Comparison of ENCODE assay signal across 8 mouse cellular contexts in genomic region chr13:23465600-23466109, GRCm38 (mm10). TPM values are rescaled to one million over a fixed set of nuclear protein-coding genes. Genes with fewer than 3 reads are reported as not detected.
A peak's percentile ranks its signal among the peaks of the same experiment; 100 is the strongest.
DNase-seq lines count a peak whose midpoint lies in the region; ATAC-seq and TF ChIP-seq lines count a peak whose summit lies in the region.
"Had no signal": no experiment of that assay in that cellular context is flagged by ENCODE, and none has a peak within 500 bp of the region (broad histone marks: within the 10 kb centered on the region; RNA-seq: fewer than 3 reads in every experiment).

Gene Btn1a1, minus strand, starts transcription at chr13:23465901.

- H3K27me3 ChIP-seq in C2C12 (ENCODE audit: control insufficient read depth, insufficient read depth, insufficient read length) = no peaks in the 10 kb centered on the region
- H3K27me3 ChIP-seq in E14TG2a.4 (ENCODE audit: insufficient read depth, low read length) = peaks cover 20% of the 10 kb centered on the region
- no peaks in the 10 kb centered on the region for H3K27me3 ChIP-seq in embryonic facial prominence, embryonic 14.5 days (replicated peaks; ENCODE audit: control insufficient read depth, insufficient read depth, low read length)
- H3K27me3 ChIP-seq in limb, embryonic 12.5 days = 0 out of 2 replicates have a peak, but pooled peaks cover 7% of the 10 kb centered on the region
- peaks cover 11% of the 10 kb centered on the region; the same call in 1 of the 2 replicates for H3K27me3 ChIP-seq in neural tube, embryonic 13.5 days

- peak within 1 kb of the TSS; percentile 24 for H3ac ChIP-seq in C2C12 (ENCODE audit: control insufficient read depth, insufficient read length, low read depth)

- no peak for TF ChIP-seq CTCF in C2C12 (IDR thresholded peaks at IDR 0.05; ENCODE audit: control insufficient read depth, insufficient read depth, insufficient read length)
- TF ChIP-seq CTCF in E14TG2a.4 (conservative IDR thresholded peaks at IDR 0.05; ENCODE audit: low read length) = no peak

- H3K9ac ChIP-seq in embryonic facial prominence, embryonic 14.5 days (ENCODE audit: low read depth, low read length) = peak within 1 kb of the TSS; percentile 48
- peak within 1 kb of the TSS; percentile 59 for H3K9ac ChIP-seq in limb, embryonic 12.5 days (replicated peaks)
- H3K9ac ChIP-seq in neural tube, embryonic 13.5 days = peak within 1 kb of the TSS; percentile 74

- H3K36me3 ChIP-seq in C2C12 (ENCODE audit: control insufficient read depth, insufficient read depth) (no peaks in the 10 kb centered on the region), E14TG2a.4 (ENCODE audit: insufficient read depth, low read length) (no peaks in the 10 kb centered on the region)
- H3K36me3 ChIP-seq in embryonic facial prominence, embryonic 14.5 days (ENCODE audit: control insufficient read depth, insufficient read depth, low read length) = no peaks in the 10 kb centered on the region
- no peaks in the 10 kb centered on the region for H3K36me3 ChIP-seq in limb, embryonic 12.5 days
- no peaks in the 10 kb centered on the region for H3K36me3 ChIP-seq in neural tube, embryonic 13.5 days

- H3K79me2 ChIP-seq in C2C12 (ENCODE audit: control insufficient read depth, insufficient read depth) = no peaks in the 10 kb centered on the region

- DNase-seq in embryonic facial prominence, embryonic 14.5 days (ENCODE audit: low spot score) = peak; percentile 11
- DNase-seq in frontal cortex, postnatal 36 days (ENCODE audit: low spot score in 2 of 2) = no peak
- no peak for DNase-seq in gastrocnemius, postnatal 14 days

- ATAC-seq in embryonic facial prominence, embryonic 14.5 days (ENCODE audit: low read depth) = no peak
- no peak for ATAC-seq in limb, embryonic 12.5 days (ENCODE audit: insufficient number of reproducible peaks, insufficient read depth, low FRiP score, low TSS enrichment, low read depth)
- no peak for ATAC-seq in neural tube, embryonic 13.5 days (ENCODE audit: low read depth)

- H3K4me1 ChIP-seq in E14TG2a.4 (replicated peaks; ENCODE audit: low read depth, low read length) = peaks cover 42% of the 10 kb centered on the region
- peaks cover 20% of the 10 kb centered on the region for H3K4me1 ChIP-seq in embryonic facial prominence, embryonic 14.5 days (ENCODE audit: control insufficient read depth, insufficient read depth, low read length)
- H3K4me1 ChIP-seq in limb, embryonic 12.5 days (replicated peaks) = peaks cover 9% of the 10 kb centered on the region; the same call in 1 of the 2 replicates
- H3K4me1 ChIP-seq in neural tube, embryonic 13.5 days (replicated peaks) = peaks cover 22% of the 10 kb centered on the region

- 2% methylated on average over 7 of the region's 7 CpGs for WGBS in embryonic facial prominence, embryonic 14.5 days
- under 1% methylated on average over 7 of the region's 7 CpGs for WGBS in limb, embryonic 12.5 days
- WGBS in neural tube, embryonic 13.5 days = 4% methylated on average over 7 of the region's 7 CpGs

- no peaks in the 10 kb centered on the region for H3K79me3 ChIP-seq in C2C12 (ENCODE audit: low read depth)

- H3K27ac ChIP-seq in embryonic facial prominence, embryonic 14.5 days (replicated peaks; ENCODE audit: low read depth, low read length) = no peak within 1 kb of the TSS
- H3K27ac ChIP-seq in limb, embryonic 12.5 days = no peak within 1 kb of the TSS
- H3K27ac ChIP-seq in neural tube, embryonic 13.5 days (replicated peaks) = no peak within 1 kb of the TSS

- intact Hi-C loops in gastrocnemius, postnatal 14 days (cut with DNase I; ENCODE audit: low total_unique reads) = no loop called here

- H3K4me2 ChIP-seq in embryonic facial prominence, embryonic 14.5 days (ENCODE audit: low read depth, low read length) = peak within 1 kb of the TSS; percentile 65
- H3K4me2 ChIP-seq in limb, embryonic 12.5 days = peak within 1 kb of the TSS; percentile 85
- peak within 1 kb of the TSS; percentile 73 for H3K4me2 ChIP-seq in neural tube, embryonic 13.5 days

- H3K4me3 ChIP-seq in C2C12 (ENCODE audit: insufficient read depth, poor library complexity, severe bottlenecking) (no peak within 1 kb of the TSS), E14TG2a.4 (replicated peaks; ENCODE audit: low read length) (peak within 1 kb of the TSS; percentile 74)
- peak within 1 kb of the TSS; percentile 57 for H3K4me3 ChIP-seq in embryonic facial prominence, embryonic 14.5 days (ENCODE audit: low read depth, low read length)
- peak within 1 kb of the TSS; percentile 58 for H3K4me3 ChIP-seq in limb, embryonic 12.5 days (replicated peaks)
- peak within 1 kb of the TSS; percentile 55 for H3K4me3 ChIP-seq in neural tube, embryonic 13.5 days

- H3K9me3 ChIP-seq in E14TG2a.4 (ENCODE audit: low read length) = no peaks in the 10 kb centered on the region
- H3K9me3 ChIP-seq in embryonic facial prominence, embryonic 14.5 days (ENCODE audit: control insufficient read depth, low read length) = no peaks in the 10 kb centered on the region
- H3K9me3 ChIP-seq in limb, embryonic 12.5 days = no peaks in the 10 kb centered on the region
- H3K9me3 ChIP-seq in neural tube, embryonic 13.5 days = no peaks in the 10 kb centered on the region

TF ChIP-seq in C2C12, 6 proteins besides CTCF, POLR2A, EP300 and RAD21:
- TF ChIP-seq MYOG (IDR thresholded peaks at IDR 0.05; ENCODE audit: control insufficient read depth, extremely low read depth, insufficient read length) (no peak), CEBPB (IDR thresholded peaks at IDR 0.05; ENCODE audit: low read depth) (peak; percentile 21)

RNA-seq across cellular contexts. Expression of gene Btn1a1, which starts in this region (rescaled TPM):
- polyA plus RNA-seq in C2C12 (2012; fragmentation: generic; extraction: Trizol) = not detected
- polyA plus RNA-seq in embryonic facial prominence, embryonic 14.5 days (2014; fragmentation: Nextera tagmentation; extraction: Ambion mirVana) = 0.18 TPM in 1 of 2 replicates, not detected in the other
- polyA plus RNA-seq in limb, embryonic 12.5 days (2016; fragmentation: Nextera tagmentation; extraction: Ambion mirVana) = 0.10 and 0.12 TPM in 2 replicates
- 0.07 TPM in 1 of 2 replicates, not detected in the other for polyA plus RNA-seq in neural tube, embryonic 13.5 days (2015; fragmentation: Nextera tagmentation; extraction: Ambion mirVana)
- total RNA-seq in gastrocnemius, postnatal 14 days (2021) = not detected
- total RNA-seq: neutrophil, adult 5-6 weeks had no signal

Comparison
In these comparisons a context has a peak if more than half of its experiments do, and no peak if none do; other contexts are left out.
1. Peak in DNase-seq, H3K4me3 ChIP-seq, H3K9ac ChIP-seq and H3K4me2 ChIP-seq in embryonic facial prominence, embryonic 14.5 days; RNA of the gene not detected or under 1 TPM.